Mouse (Mus musculus) natural killer cell, adult 2 months (primary cell): ENCODE results near the gene Syce1l.

Source experiments
- DNase-seq, 2 experiments: peaks; one replicate each; pipeline ENCODE4 v3.0.0; 2022; ENCODE audit warnings: low spot score in 2 of 2

Gene Syce1l

DNA sequence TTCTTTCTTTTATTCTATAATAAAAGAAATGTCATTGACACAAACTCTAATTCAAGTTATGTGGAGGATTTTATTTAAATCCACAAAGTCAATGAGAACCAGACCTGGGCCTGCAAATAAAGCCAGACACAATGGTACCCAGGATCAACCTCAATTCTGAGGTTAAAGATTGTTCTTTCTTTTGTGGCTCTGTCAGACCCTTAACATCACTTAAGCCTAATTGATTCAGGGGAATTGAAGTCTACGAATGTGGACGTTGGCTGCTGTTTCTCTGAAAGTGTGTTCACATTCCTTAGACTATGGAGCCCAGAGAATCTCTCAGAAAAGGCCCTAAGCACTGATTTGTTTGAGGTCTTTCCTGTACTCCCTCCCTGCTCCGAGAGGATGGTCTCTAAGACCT is 30.3 kb downstream of the Syce1l start:
- no peak for DNase-seq

DNA sequence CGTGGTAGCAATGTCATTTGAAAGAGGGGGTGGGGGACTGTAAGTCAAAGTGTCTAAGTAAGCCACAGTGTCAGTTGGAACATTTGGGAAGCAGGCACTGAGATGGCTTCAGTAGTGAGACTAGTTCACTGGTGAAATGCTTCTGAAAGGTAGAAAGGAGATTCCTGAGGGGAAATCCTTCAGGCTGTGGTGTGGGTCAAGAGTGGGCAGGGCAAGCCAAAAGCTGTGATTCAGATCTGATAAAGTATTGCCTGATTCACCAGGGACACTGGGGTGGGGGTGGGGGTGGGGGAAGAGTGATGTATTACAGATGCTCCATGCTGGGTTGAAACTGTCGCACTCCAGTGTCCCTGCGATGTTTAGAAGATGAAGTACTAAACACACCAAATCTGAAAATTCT is 31.6 kb downstream of the Syce1l start:
- no peak for DNase-seq

DNA sequence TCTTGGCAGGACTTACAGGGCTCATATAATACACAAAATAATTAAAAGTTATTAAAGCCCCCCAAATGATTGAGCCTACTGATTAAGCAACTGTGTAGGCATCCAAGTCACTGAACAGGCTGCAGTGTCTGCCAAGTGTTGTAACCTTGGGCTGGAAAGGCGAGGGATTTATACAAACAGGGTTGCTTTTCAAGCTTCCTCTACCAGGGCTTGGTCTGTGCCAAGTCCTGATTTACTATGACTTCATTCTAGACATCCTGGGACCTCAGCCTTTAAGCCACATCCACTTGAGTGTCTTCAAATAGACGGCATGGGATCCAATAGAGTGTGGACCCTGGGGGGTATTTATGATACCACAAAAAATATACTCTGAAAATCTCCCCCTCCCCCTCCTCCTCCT is 32.3 kb downstream of the Syce1l start:
- DNase-seq, result no peak

DNA sequence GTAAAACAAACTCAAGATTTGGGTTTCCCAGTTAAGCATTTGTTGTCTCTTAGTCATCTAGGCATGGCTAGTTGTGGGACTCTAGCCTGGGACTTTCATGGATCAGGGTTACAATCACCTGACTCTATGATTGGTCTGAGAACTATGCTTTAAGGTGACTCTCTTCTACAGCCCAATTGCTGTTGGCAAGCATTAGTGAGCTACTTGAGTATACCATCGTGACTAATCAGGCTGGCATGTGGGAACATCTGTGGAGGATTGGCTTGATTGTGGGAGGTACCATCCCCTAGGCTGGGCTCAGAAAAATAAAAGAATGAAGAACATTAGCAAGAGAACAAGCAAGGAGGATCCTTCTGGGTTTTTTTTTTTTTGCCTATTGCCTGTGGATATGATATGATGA is 33.8 kb downstream of the Syce1l start:
- DNase-seq, result no peak

DNA sequence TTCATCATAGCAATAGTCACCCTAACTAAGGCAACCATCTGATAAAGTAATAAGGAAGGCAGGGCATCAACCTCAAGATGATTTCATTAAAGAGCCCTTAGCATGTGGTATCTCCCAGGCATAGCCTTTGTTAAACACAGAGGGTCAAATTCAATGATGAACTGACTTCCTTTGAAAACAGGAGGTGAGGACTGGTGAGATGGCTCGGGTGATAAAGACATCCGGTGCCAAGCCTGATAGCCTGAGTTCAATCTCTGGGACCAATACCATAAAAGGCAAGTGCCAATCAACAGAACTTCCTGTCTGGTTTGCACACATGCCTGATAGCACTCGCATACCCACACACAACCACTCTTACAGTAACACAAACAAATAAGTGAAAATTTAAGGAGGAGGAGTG is 36.3 kb downstream of the Syce1l start:
- DNase-seq, result peak; percentile 26 to 49

DNA sequence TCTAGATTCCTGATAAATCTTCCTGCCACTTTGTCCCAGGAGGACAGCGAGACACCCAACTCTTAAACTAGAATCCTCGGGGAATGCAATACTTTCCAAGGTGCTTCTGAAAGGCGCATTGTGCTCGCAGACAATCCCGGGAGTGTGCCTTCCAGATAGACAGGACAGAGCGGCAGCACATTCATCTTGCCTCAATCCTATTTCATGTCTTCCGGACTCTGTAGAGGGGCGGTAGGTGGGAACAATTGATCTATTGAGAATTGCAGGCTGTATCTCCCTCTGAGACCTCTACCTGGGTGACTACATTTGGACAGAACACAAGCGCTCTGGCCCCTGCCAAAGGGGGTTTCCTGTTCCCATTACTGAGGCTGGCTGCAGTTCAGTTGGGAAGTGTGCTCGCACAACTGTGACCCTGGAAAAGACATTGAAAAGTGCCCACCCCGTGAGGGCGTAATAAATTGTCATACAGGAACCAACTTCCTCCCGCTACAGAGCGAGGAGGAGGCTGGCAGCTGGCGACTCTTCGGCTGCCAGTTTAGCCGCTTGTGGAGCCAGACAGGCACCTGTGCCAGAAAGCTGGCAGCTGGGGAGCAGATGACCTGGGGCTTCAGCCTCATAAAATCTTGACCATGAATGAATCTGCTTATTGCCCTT is 45.0 kb downstream of the Syce1l start:
- DNase-seq, result no peak

DNA sequence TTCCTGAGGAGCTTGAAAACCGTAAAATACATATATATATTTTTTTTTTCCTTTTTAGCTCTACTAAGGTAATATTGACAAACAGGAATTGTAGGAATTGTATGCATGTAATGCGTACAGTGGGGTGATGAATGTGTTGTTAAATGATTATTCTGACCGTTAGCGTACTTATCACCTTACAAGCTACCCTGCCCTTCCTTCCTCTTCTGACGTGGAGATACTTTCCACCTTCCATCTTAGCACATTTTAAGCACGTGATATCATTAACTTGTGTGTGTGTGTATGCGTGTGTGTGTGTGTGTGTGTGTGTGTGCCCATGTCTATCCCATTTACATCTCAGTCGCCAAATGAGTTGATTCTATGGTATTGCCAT is 45.5 kb downstream of the Syce1l start:
- no peak for DNase-seq

DNA sequence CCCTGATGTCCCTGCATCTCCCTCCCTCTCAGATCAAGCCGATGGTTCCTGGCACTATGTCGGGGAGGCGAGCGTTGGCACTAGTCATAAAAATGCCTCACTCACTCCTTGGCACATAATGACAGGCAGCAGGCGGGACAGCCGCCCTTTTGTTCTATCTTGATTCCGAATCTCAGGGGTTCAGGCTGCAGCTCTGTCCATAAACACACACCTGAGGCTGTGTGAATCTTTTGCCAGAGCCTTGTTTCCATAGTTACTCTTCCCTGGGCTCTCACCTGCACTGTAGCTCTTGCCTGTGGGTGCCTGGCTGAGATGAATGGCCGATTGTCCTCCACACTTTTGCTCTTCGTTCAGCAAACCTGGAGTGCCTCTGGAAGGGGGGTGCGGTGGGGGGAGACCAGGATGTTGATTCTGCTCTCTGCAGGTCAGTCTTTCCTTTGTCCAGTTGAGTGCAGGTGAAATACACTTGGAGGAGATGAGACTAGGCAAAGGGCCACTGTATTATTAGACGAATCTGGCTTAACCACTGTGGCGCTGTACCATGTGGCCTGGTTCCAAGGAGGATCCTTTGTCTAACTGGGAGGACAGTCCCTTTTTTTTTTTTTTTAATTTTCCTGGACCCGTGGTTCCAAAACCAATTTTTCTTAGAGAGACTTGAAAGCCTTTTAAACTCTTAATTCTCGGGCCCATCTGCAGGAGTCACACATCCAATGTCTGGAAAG is 48.8 kb downstream of the Syce1l start:
- DNase-seq, result no peak

DNA sequence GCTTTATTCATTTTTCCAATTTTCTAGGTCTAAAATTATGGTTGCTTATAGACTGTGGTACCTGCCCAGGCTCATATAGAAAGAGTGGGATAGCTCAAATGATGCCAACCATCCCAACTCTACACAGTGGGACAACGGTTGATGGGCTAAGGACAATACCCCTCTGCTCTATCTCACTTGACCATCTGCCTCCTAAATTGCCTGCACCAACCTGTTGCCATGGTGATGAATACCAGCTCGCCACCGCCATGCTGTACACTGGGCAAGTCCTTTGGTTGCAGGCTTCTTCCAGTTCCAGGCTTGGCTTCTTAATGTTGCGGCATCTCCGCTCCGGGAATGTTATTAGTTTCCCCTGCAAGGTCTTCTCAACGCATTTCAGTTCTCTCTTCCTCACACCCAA is 62.0 kb downstream of the Syce1l start:
- no peak for DNase-seq
